Mouse (Mus musculus) ES-E14 (cell line): ENCODE measurements around the gene Fndc11. TPM values are rescaled to one million over a fixed set of nuclear protein-coding genes. Genes with fewer than 3 reads are reported as not detected.

Source experiments
- DNase-seq: peaks from one replicate; pipeline ENCODE4 v3.0.0-alpha.2; 2013; ENCODE audit warnings: low read depth, low spot score
- H3K27ac ChIP-seq: 2 replicates; pipeline ENCODE4 v1.5.1; 2012; ENCODE audit warnings: low read depth, mild to moderate bottlenecking, low read length, moderate library complexity, mixed read lengths; ENCODE audit not compliant: poor library complexity, insufficient read depth, severe bottlenecking
- H3K36me3 ChIP-seq: 2 replicates; pipeline ENCODE4 v1.6.1; 2012; ENCODE audit warnings: mild to moderate bottlenecking, low read length, moderate library complexity, mixed read lengths; ENCODE audit not compliant: control insufficient read depth, poor library complexity, insufficient read depth, severe bottlenecking
- H3K4me1 ChIP-seq, 2 experiments: fragments of 150-350 bp in 1 of 2; sonication (generic) in 1 of 2; 2 replicates each; pipeline ENCODE4 v1.6.1; 2012; ENCODE audit warnings: low read length in 2 of 2, mild to moderate bottlenecking in 1 of 2, mixed read lengths in 1 of 2; ENCODE audit not compliant: control insufficient read depth in 2 of 2, insufficient read depth in 2 of 2, poor library complexity in 1 of 2
- H3K4me3 ChIP-seq, 2 experiments: fragments of 150-350 bp in 1 of 2; sonication (generic) in 1 of 2; 2 replicates each; pipeline ENCODE4 v1.5.1; 2012; ENCODE audit warnings: low read length in 2 of 2, low read depth in 1 of 2, mild to moderate bottlenecking in 1 of 2, mixed read lengths in 1 of 2; ENCODE audit not compliant: insufficient read depth in 1 of 2, poor library complexity in 1 of 2, severe bottlenecking in 1 of 2
- H3K9ac ChIP-seq: 2 replicates; pipeline ENCODE4 v1.6.1; 2012; ENCODE audit warnings: low read depth, mild to moderate bottlenecking, low read length, mixed read lengths; ENCODE audit not compliant: poor library complexity, insufficient read depth, severe bottlenecking
- H3K9me3 ChIP-seq: fragments of 150-350 bp; sonication (generic); 2 replicates; pipeline ENCODE4 v1.6.1; 2012; ENCODE audit warnings: low read depth, mild to moderate bottlenecking, low read length; ENCODE audit not compliant: control insufficient read depth, insufficient read depth
- CHD2 ChIP-seq: IDR thresholded peaks from 2 replicates; pipeline ENCODE4 v1.6.1; 2014; ENCODE audit warnings: mild to moderate bottlenecking, low read depth, low read length, inconsistent platforms
- HCFC1 ChIP-seq: IDR thresholded peaks from 2 replicates; pipeline ENCODE4 v1.6.1; 2012; ENCODE audit warnings: low read length, inconsistent platforms, borderline replicate concordance; ENCODE audit not compliant: insufficient read depth
- MAFK ChIP-seq: IDR thresholded peaks from 2 replicates; pipeline ENCODE4 v1.6.1; 2014; ENCODE audit warnings: mild to moderate bottlenecking, low read depth, low read length, inconsistent platforms; ENCODE audit not compliant: insufficient read depth
- ZC3H11A ChIP-seq: IDR thresholded peaks from 2 replicates; pipeline ENCODE4 v1.6.1; 2012; ENCODE audit warnings: low read depth, mild to moderate bottlenecking, inconsistent platforms, low read length, borderline replicate concordance
- ZNF384 ChIP-seq: IDR thresholded peaks from 2 replicates; pipeline ENCODE4 v1.6.1; 2012; ENCODE audit warnings: low read depth, low read length, inconsistent platforms
- in situ Hi-C, 2 experiments: fragments of 600-800 bp; cut with MboI; formaldehyde crosslinking; loops; one replicate each; pipeline ENCODE4 v1.15.1; 2025; ENCODE audit warnings: low sequenced_read_pairs in 2 of 2, inconsistent platforms in 1 of 2; ENCODE audit not compliant: unreplicated experiment in 2 of 2
- total RNA-seq: library from RNA; depleted of rRNA; stranded (reverse); fragments of 300-350 nt; gene quantifications from 2 replicates; pipeline ENCODE4 v1.2.3, GENCODE M21; 2012

Fndc11 gene
- total RNA-seq, 1 experiment, result not detected

GRCm38 (mm10) chr2:181201606-181202005 is 18.2 kb upstream of the Fndc11 start:
- no peak overlapping the region for H3K9ac ChIP-seq
- no peak overlapping the region for H3K4me3 ChIP-seq
- H3K27ac ChIP-seq, result no peak overlapping the region
- in situ Hi-C loops, result no loop called here
- H3K36me3 ChIP-seq, result no peaks in the 10 kb centered on the region
- no peak for DNase-seq
- no peaks in the 10 kb centered on the region for H3K9me3 ChIP-seq
- H3K4me1 ChIP-seq, result peaks cover 0 to 4% of the 10 kb centered on the region in 2 experiments; a peak in 1 of 4 replicates
- TF ChIP-seq CHD2 (no peak), MAFK (no peak), ZNF384 (no peak), ZC3H11A (no peak), HCFC1 (no peak)

DNA sequence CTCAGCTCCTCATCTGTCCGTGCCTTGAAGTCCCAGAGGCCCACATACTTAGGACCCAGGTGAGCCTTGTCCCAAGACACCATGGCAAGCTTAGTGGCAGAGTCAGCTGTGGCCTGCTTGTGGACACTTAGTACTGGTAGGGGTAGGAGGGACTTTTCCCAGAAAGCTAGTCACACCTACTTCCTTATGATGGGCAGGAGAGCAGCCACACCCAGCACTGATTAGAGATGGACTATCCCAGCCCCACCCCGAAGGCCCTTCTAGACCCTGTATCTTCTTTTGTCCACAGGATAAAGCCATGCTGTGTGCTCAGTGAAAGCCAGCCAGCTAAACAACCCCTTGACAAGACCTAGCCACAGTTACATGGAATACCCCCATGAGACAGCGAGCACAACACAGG is 17.4 kb upstream of the Fndc11 start, which contains the start of gene Ptk6:
TSS of gene Ptk6 (minus strand) at position 368 of the 400 bp plus-strand sequence.
- DNase-seq, result no peak
- Histone ChIP-seq H3K4me3 (no peak within 1 kb of the TSS), H3K27ac (no peak within 1 kb of the TSS), H3K4me1 (peaks cover 0 to 4% of the 10 kb centered on the region in 2 experiments; a peak in 1 of 4 replicates), H3K9ac (no peak within 1 kb of the TSS), H3K9me3 (no peaks in the 10 kb centered on the region), H3K36me3 (no peaks in the 10 kb centered on the region)
- TF ChIP-seq MAFK, result no peak
- in situ Hi-C loops, result no loop called here

GRCm38 (mm10) chr2:181202886-181203285 is 16.9 kb upstream of the Fndc11 start:
- H3K4me1 ChIP-seq, result peaks cover 0 to 4% of the 10 kb centered on the region in 2 experiments; a peak in 1 of 4 replicates
- TF ChIP-seq HCFC1, result no peak
- TF ChIP-seq CHD2, result no peak
- no peak for TF ChIP-seq ZNF384
- TF ChIP-seq MAFK, result no peak
- no peak for TF ChIP-seq ZC3H11A
- H3K27ac ChIP-seq, result no peak overlapping the region
- in situ Hi-C loops, result no loop called here
- no peaks in the 10 kb centered on the region for H3K9me3 ChIP-seq
- no peak overlapping the region for H3K4me3 ChIP-seq
- H3K9ac ChIP-seq, result no peak overlapping the region
- no peak for DNase-seq
- H3K36me3 ChIP-seq, result no peaks in the 10 kb centered on the region

DNA sequence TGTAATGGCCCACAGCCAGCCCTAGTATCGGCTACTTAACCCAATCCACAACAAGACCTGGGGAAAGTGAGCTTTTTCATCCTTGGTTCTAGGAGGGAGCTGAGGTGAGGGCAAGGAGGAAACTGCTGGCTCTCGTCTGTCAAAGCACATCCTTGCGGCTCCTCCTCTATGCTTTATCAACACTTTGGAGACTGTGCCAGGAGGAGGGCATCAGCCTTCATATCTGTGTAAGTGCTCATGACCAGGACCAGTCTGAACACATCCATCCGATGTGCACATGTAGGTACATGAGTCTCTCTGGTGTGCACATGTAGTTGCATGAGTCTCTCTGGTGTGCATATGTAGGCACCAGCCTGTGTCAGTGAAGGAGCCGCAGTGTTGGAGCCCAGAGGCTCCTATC is 14.1 kb upstream of the Fndc11 start:
- Histone ChIP-seq H3K9ac (no peak overlapping the region), H3K4me1 (peaks cover 0 to 4% of the 10 kb centered on the region in 2 experiments; a peak in 1 of 4 replicates), H3K27ac (no peak overlapping the region), H3K4me3 (no peak overlapping the region), H3K9me3 (no peaks in the 10 kb centered on the region), H3K36me3 (no peaks in the 10 kb centered on the region)
- TF ChIP-seq HCFC1 (no peak), ZC3H11A (no peak), CHD2 (no peak), MAFK (no peak), ZNF384 (no peak)
- DNase-seq, result no peak
- in situ Hi-C loops, result no loop called here

GRCm38 (mm10) chr2:181206118-181206517 is 13.7 kb upstream of the Fndc11 start:
- H3K27ac ChIP-seq, result no peak overlapping the region
- TF ChIP-seq HCFC1 (no peak), CHD2 (no peak), ZC3H11A (no peak), ZNF384 (no peak), MAFK (no peak)
- in situ Hi-C loops, result no loop called here
- no peak overlapping the region for H3K4me3 ChIP-seq
- no peak for DNase-seq
- no peaks in the 10 kb centered on the region for H3K36me3 ChIP-seq
- H3K9ac ChIP-seq, result no peak overlapping the region
- peaks cover 0 to 4% of the 10 kb centered on the region in 2 experiments; a peak in 1 of 4 replicates for H3K4me1 ChIP-seq
- no peaks in the 10 kb centered on the region for H3K9me3 ChIP-seq
